8 mouse cellular contexts compared by ENCODE assay signal in the genomic region with DNA sequence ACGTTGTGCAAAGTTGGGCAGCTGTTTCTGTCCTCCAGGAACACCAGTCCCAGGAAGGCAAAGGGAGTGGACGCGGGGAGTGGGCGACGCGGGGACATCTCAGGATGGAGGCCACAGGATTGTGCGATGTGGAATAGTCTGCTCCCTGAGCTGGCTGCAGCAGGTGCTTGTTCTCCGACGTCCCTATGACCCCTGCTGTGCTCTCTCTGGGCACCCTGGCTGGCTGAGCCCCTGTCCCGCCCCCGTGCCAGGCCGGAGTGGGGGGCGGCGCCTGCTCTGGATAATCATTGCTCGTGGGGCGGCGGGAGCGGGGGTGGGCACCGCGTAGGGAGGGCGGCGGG. TPM values are rescaled to one million over a fixed set of nuclear protein-coding genes. Genes with fewer than 3 reads are reported as not detected.
DNase-seq lines count a peak whose midpoint lies in the region; ATAC-seq and TF ChIP-seq lines count a peak whose summit lies in the region.

TSS of gene Kl (plus strand) at position 280 of the 341 bp plus-strand sequence.

- H3K36me3 ChIP-seq in embryonic facial prominence, embryonic 15.5 days, result no peaks in the 10 kb centered on the region
- H3K36me3 ChIP-seq in intestine, postnatal 0 days (ENCODE audit: control insufficient read depth, insufficient read depth), result no peaks in the 10 kb centered on the region
- no peaks in the 10 kb centered on the region for H3K36me3 ChIP-seq in midbrain, embryonic 15.5 days (replicated peaks)

- 1% methylated on average over 13 of the region's 22 CpGs for WGBS in embryonic facial prominence, embryonic 15.5 days
- WGBS in intestine, postnatal 0 days, result 3% methylated on average over 22 of the region's 22 CpGs
- WGBS in midbrain, embryonic 15.5 days, result 3% methylated on average over 22 of the region's 22 CpGs

- no peak within 1 kb of the TSS for H3K27ac ChIP-seq in embryonic facial prominence, embryonic 15.5 days (replicated peaks)
- no peak within 1 kb of the TSS for H3K27ac ChIP-seq in intestine, postnatal 0 days (ENCODE audit: low read depth, low read length)
- H3K27ac ChIP-seq in midbrain, embryonic 15.5 days, result no peak within 1 kb of the TSS

- peak within 1 kb of the TSS; percentile 81 for H3K4me2 ChIP-seq in embryonic facial prominence, embryonic 15.5 days (replicated peaks)
- H3K4me2 ChIP-seq in intestine, postnatal 0 days (replicated peaks; ENCODE audit: low read depth), result peak within 1 kb of the TSS; percentile 82
- H3K4me2 ChIP-seq in midbrain, embryonic 15.5 days, result peak within 1 kb of the TSS; percentile 81

- peaks cover 12% of the 10 kb centered on the region for H3K4me1 ChIP-seq in embryonic facial prominence, embryonic 15.5 days
- no peaks in the 10 kb centered on the region for H3K4me1 ChIP-seq in intestine, postnatal 0 days (replicated peaks; ENCODE audit: control insufficient read depth, insufficient read depth, low read length)
- peaks cover 15% of the 10 kb centered on the region for H3K4me1 ChIP-seq in midbrain, embryonic 15.5 days

- H3K27me3 ChIP-seq in embryonic facial prominence, embryonic 15.5 days, result peaks cover 50% of the 10 kb centered on the region
- peaks cover 31% of the 10 kb centered on the region for H3K27me3 ChIP-seq in intestine, postnatal 0 days (replicated peaks; ENCODE audit: control insufficient read depth, insufficient read depth, low read length)
- H3K27me3 ChIP-seq in midbrain, embryonic 15.5 days (replicated peaks), result peaks cover 17% of the 10 kb centered on the region

- H3K9ac ChIP-seq in embryonic facial prominence, embryonic 15.5 days, result peak within 1 kb of the TSS; percentile 26; the same call in 1 of the 2 replicates
- 0 out of 2 replicates have a peak within 1 kb of the TSS, but pooled peaks have one; percentile 26 for H3K9ac ChIP-seq in intestine, postnatal 0 days (ENCODE audit: low read depth, low read length)
- H3K9ac ChIP-seq in midbrain, embryonic 15.5 days, result peak within 1 kb of the TSS; percentile 51

- H3K4me3 ChIP-seq in embryonic facial prominence, embryonic 15.5 days (replicated peaks), result peak within 1 kb of the TSS; percentile 49
- peak within 1 kb of the TSS; percentile 45 for H3K4me3 ChIP-seq in intestine, postnatal 0 days (ENCODE audit: low read depth, low read length)
- H3K4me3 ChIP-seq in midbrain, embryonic 15.5 days, result peak within 1 kb of the TSS; percentile 53

- no peak for TF ChIP-seq CTCF in intestine, postnatal 0 days (IDR thresholded peaks at IDR 0.05; ENCODE audit: low read depth)

- ATAC-seq in embryonic facial prominence, embryonic 15.5 days (ENCODE audit: insufficient number of reproducible peaks, low FRiP score, low TSS enrichment, low read depth), result peak; percentile 15; the same call in 1 of the 2 replicates
- 0 out of 2 replicates have a peak, but pooled peaks have one; percentile 8 for ATAC-seq in intestine, postnatal 0 days
- ATAC-seq in midbrain, embryonic 15.5 days (replicated peaks), result peak; percentile 55

- no peak for DNase-seq in layer of hippocampus, adult 8-10 months (ENCODE audit: low spot score in 2 of 2)
- DNase-seq in layer of hippocampus, adult 9-11 months, result no peak
- no peak for DNase-seq in thymus, postnatal 0 days (ENCODE audit: low spot score)
- DNase-seq in thymus, postnatal 14 days, result no peak
- no peak for DNase-seq in cerebellum, adult 9-11 months

- H3K9me3 ChIP-seq in embryonic facial prominence, embryonic 15.5 days (replicated peaks), result no peaks in the 10 kb centered on the region
- H3K9me3 ChIP-seq in intestine, postnatal 0 days (ENCODE audit: control insufficient read depth), result no peaks in the 10 kb centered on the region
- H3K9me3 ChIP-seq in midbrain, embryonic 15.5 days, result no peaks in the 10 kb centered on the region

RNA-seq across cellular contexts. Expression of gene Kl, which starts in this region (rescaled TPM):
- total RNA-seq in layer of hippocampus, adult 8-10 months (2022), result 10 to 100 TPM in 3 of 4 experiments, 1 to 10 TPM in 1; 9.2 to 10.8 (median 10.3) TPM
- 0.13 TPM in 2 replicates for polyA plus RNA-seq in embryonic facial prominence, embryonic 15.5 days (2015; fragmentation: Nextera tagmentation; extraction: Ambion mirVana)
- polyA plus RNA-seq in intestine, postnatal 0 days (2015; fragmentation: Nextera tagmentation; extraction: Ambion mirVana), result 0.07 TPM in 2 replicates
- polyA plus RNA-seq in midbrain, embryonic 15.5 days (2015; fragmentation: Nextera tagmentation; extraction: Ambion mirVana), result 0.64 and 1.1 TPM in 2 replicates
- 0.03 and 0.08 TPM in 2 replicates for polyA plus RNA-seq in thymus, postnatal 0 days (2015; fragmentation: Nextera tagmentation; extraction: Ambion mirVana)

Comparison
In these comparisons a context has a peak if more than half of its experiments do, and no peak if none do; other contexts are left out.
1. Peak in ATAC-seq, H3K4me3 ChIP-seq, H3K9ac ChIP-seq and H3K4me2 ChIP-seq in embryonic facial prominence, embryonic 15.5 days; RNA of the gene not detected or under 1 TPM.
2. Peak in ATAC-seq, H3K4me3 ChIP-seq, H3K9ac ChIP-seq and H3K4me2 ChIP-seq in intestine, postnatal 0 days; RNA of the gene not detected or under 1 TPM.